Mouse (Mus musculus): ENCODE measurements at regions not wholly inside any gene's neighbourhood (a gene's known extent, or its start where the extent isn't known, plus 50 kb on each side); places are given as distances from the start of the nearest gene placed in this dataset.

GRCm38 (mm10) chr16:57947309-57947708, 192.8 kb upstream of the Col8a1 start:
- no peak for TF ChIP-seq CTCF (conservative IDR thresholded peaks at IDR 0.05; ENCODE audit: insufficient read depth, insufficient read length, low read depth, low read length)
- no peak for TF ChIP-seq POLR2A (IDR thresholded peaks at IDR 0.05; ENCODE audit: low read depth, low read length)

Measured in kidney, adult 2 months (tissue).